Mouse (Mus musculus): ENCODE results near the gene Bloc1s5. TPM values are rescaled to one million over a fixed set of nuclear protein-coding genes. Genes with fewer than 3 reads are reported as not detected.
"Not testable (repeated sequence)": the region's sequence is repeated elsewhere in the genome, so short reads cannot be mapped to it uniquely, and the experiment has no call there.

Gene Bloc1s5
- total and polyA plus RNA-seq, 2 experiments from 2014 or later: 10.3 to 22.9 TPM

GRCm38 (mm10) chr13:38623296-38623695 lies 11.6 kb downstream of the Bloc1s5 start:
- no peak for TF ChIP-seq CTCF (IDR thresholded peaks at IDR 0.05; ENCODE audit: low read depth)
- no peaks in the 10 kb centered on the region for H3K9me3 ChIP-seq (ENCODE audit: low read length)
- no peaks in the 10 kb centered on the region for H3K4me1 ChIP-seq (ENCODE audit: insufficient read depth)
- H3K4me2 ChIP-seq (ENCODE audit: low read depth): no peak overlapping the region
- H3K36me3 ChIP-seq (ENCODE audit: insufficient read depth): 0 out of 2 replicates have a peak, but pooled peaks cover 2% of the 10 kb centered on the region
- DNase-seq: no peak
- WGBS: 96% methylated on average over 5 of the region's 5 CpGs
- H3K27me3 ChIP-seq (ENCODE audit: insufficient read depth, low read length): no peaks in the 10 kb centered on the region
- H3K27ac ChIP-seq (ENCODE audit: low read depth, low read length): no peak overlapping the region
- H3K4me3 ChIP-seq (ENCODE audit: low read depth, low read length): no peak overlapping the region
- no peak overlapping the region for H3K9ac ChIP-seq
- ATAC-seq: no peak

GRCm38 (mm10) chr13:38618001-38618630 lies 16.8 kb downstream of the Bloc1s5 start:
- not testable (repeated sequence) for H3K4me1 ChIP-seq (ENCODE audit: insufficient read depth); H3K27me3 ChIP-seq (ENCODE audit: insufficient read depth, low read length); H3K4me3 ChIP-seq (ENCODE audit: low read depth, low read length); H3K4me2 ChIP-seq (ENCODE audit: low read depth); DNase-seq; H3K27ac ChIP-seq (ENCODE audit: low read depth, low read length); H3K9ac ChIP-seq; ATAC-seq; H3K9me3 ChIP-seq (ENCODE audit: low read length); H3K36me3 ChIP-seq (ENCODE audit: insufficient read depth)
- 75% methylated on average over 4 of the region's 4 CpGs for WGBS

GRCm38 (mm10) chr13:38616887-38617286 lies 18.0 kb downstream of the Bloc1s5 start:
- no peak for TF ChIP-seq CTCF (IDR thresholded peaks at IDR 0.05; ENCODE audit: low read depth)
- Histone ChIP-seq H3K27me3 (ENCODE audit: insufficient read depth, low read length) (no peaks in the 10 kb centered on the region), H3K27ac (ENCODE audit: low read depth, low read length) (no peak overlapping the region), H3K4me2 (ENCODE audit: low read depth) (no peak overlapping the region), H3K9ac (no peak overlapping the region), H3K9me3 (ENCODE audit: low read length) (no peaks in the 10 kb centered on the region), H3K36me3 (ENCODE audit: insufficient read depth) (peaks cover 9% of the 10 kb centered on the region; the same call in 1 of the 2 replicates), H3K4me3 (ENCODE audit: low read depth, low read length) (no peak overlapping the region), H3K4me1 (ENCODE audit: insufficient read depth) (no peaks in the 10 kb centered on the region)
- ATAC-seq: no peak
- 70% methylated on average over 4 of the region's 4 CpGs for WGBS
- DNase-seq: no peak

GRCm38 (mm10) chr13:38615656-38616055 lies 19.3 kb downstream of the Bloc1s5 start:
- ATAC-seq: no peak
- peaks cover 9% of the 10 kb centered on the region; the same call in 1 of the 2 replicates for H3K36me3 ChIP-seq (ENCODE audit: insufficient read depth)
- H3K4me3 ChIP-seq (ENCODE audit: low read depth, low read length): no peak overlapping the region
- no peak overlapping the region for H3K4me2 ChIP-seq (ENCODE audit: low read depth)
- TF ChIP-seq CTCF (IDR thresholded peaks at IDR 0.05; ENCODE audit: low read depth): no peak
- H3K4me1 ChIP-seq (ENCODE audit: insufficient read depth): no peaks in the 10 kb centered on the region
- no peaks in the 10 kb centered on the region for H3K27me3 ChIP-seq (ENCODE audit: insufficient read depth, low read length)
- H3K9me3 ChIP-seq (ENCODE audit: low read length): no peaks in the 10 kb centered on the region
- 95% methylated on average over 5 of the region's 5 CpGs for WGBS
- H3K9ac ChIP-seq: no peak overlapping the region
- H3K27ac ChIP-seq (ENCODE audit: low read depth, low read length): no peak overlapping the region
- DNase-seq: no peak

GRCm38 (mm10) chr13:38614298-38614697 lies 20.6 kb downstream of the Bloc1s5 start:
- 74% methylated on average over 5 of the region's 5 CpGs for WGBS
- no peak for TF ChIP-seq CTCF (IDR thresholded peaks at IDR 0.05; ENCODE audit: low read depth)
- no peak overlapping the region for H3K27ac ChIP-seq (ENCODE audit: low read depth, low read length)

GRCm38 (mm10) chr13:38613583-38613982 lies 21.3 kb downstream of the Bloc1s5 start:
- H3K27me3 ChIP-seq (ENCODE audit: insufficient read depth, low read length): no peaks in the 10 kb centered on the region
- H3K4me3 ChIP-seq (ENCODE audit: low read depth, low read length): no peak overlapping the region
- no peaks in the 10 kb centered on the region for H3K9me3 ChIP-seq (ENCODE audit: low read length)
- no peak for ATAC-seq
- H3K27ac ChIP-seq (ENCODE audit: low read depth, low read length): no peak overlapping the region
- WGBS: 94% methylated on average over 8 of the region's 8 CpGs
- no peak for TF ChIP-seq CTCF (IDR thresholded peaks at IDR 0.05; ENCODE audit: low read depth)
- no peak overlapping the region for H3K9ac ChIP-seq
- DNase-seq: no peak
- H3K4me2 ChIP-seq (ENCODE audit: low read depth): no peak overlapping the region
- no peaks in the 10 kb centered on the region for H3K4me1 ChIP-seq (ENCODE audit: insufficient read depth)
- peaks cover 9% of the 10 kb centered on the region; the same call in 1 of the 2 replicates for H3K36me3 ChIP-seq (ENCODE audit: insufficient read depth)

More at GRCm38 (mm10) chr13:38614298-38614697, 20.6 kb downstream of the Bloc1s5 start:
- H3K4me3 ChIP-seq (ENCODE audit: low read depth, low read length): no peak overlapping the region
- no peak for ATAC-seq
- DNase-seq: no peak
- H3K36me3 ChIP-seq (ENCODE audit: insufficient read depth): peaks cover 9% of the 10 kb centered on the region; the same call in 1 of the 2 replicates
- no peaks in the 10 kb centered on the region for H3K4me1 ChIP-seq (ENCODE audit: insufficient read depth)
- no peak overlapping the region for H3K4me2 ChIP-seq (ENCODE audit: low read depth)
- H3K9me3 ChIP-seq (ENCODE audit: low read length): no peaks in the 10 kb centered on the region
- H3K27me3 ChIP-seq (ENCODE audit: insufficient read depth, low read length): no peaks in the 10 kb centered on the region
- H3K9ac ChIP-seq: no peak overlapping the region

- no peak for DNase-seq
- Histone ChIP-seq H3K9ac (no peak overlapping the region), H3K36me3 (ENCODE audit: insufficient read depth) (peaks cover 9% of the 10 kb centered on the region; the same call in 1 of the 2 replicates), H3K27me3 (ENCODE audit: insufficient read depth, low read length) (no peaks in the 10 kb centered on the region), H3K9me3 (ENCODE audit: low read length) (no peaks in the 10 kb centered on the region), H3K27ac (ENCODE audit: low read depth, low read length) (no peak overlapping the region), H3K4me1 (ENCODE audit: insufficient read depth) (no peaks in the 10 kb centered on the region), H3K4me2 (ENCODE audit: low read depth) (no peak overlapping the region), H3K4me3 (ENCODE audit: low read depth, low read length) (no peak overlapping the region)
- no peak for ATAC-seq
- 94% methylated on average over 9 of the region's 9 CpGs for WGBS
- TF ChIP-seq CTCF (IDR thresholded peaks at IDR 0.05; ENCODE audit: low read depth): no peak
Measured at GRCm38 (mm10) chr13:38612608-38613007, 22.3 kb downstream of the Bloc1s5 start.
